Mouse (Mus musculus) midbrain, embryonic 14.5 days (tissue): ENCODE measurements at regions not wholly inside any gene's neighbourhood (a gene's known extent, or its start where the extent isn't known, plus 50 kb on each side); places are given as distances from the start of the nearest gene placed in this dataset.

Experiments
- ATAC-seq: fragments of 200-750 bp; cut with Nextera tagmentation; 2 replicates; pipeline ENCODE4 v1.8.0; 2017; ENCODE audit warnings: moderate number of reproducible peaks, moderate library complexity; ENCODE audit not compliant: low FRiP score, low TSS enrichment
- DNase-seq: peaks from one replicate; pipeline ENCODE4 v3.0.0-alpha.2; 2015
- H3K27ac ChIP-seq: fragments of 300-500 bp; sonication (generic); replicated peaks from 2 replicates; pipeline ENCODE4 v1.5.1; 2014; ENCODE audit warnings: mild to moderate bottlenecking, low read depth, low read length, moderate library complexity
- H3K27me3 ChIP-seq: fragments of 300-500 bp; sonication (generic); 2 replicates; pipeline ENCODE4 v1.6.1; 2014; ENCODE audit warnings: low read length, control low read depth, mixed read lengths; ENCODE audit not compliant: control insufficient read depth, insufficient read depth
- H3K36me3 ChIP-seq: fragments of 300-500 bp; sonication (generic); 2 replicates; pipeline ENCODE4 v1.6.1; 2014; ENCODE audit warnings: low read length, control low read depth; ENCODE audit not compliant: control insufficient read depth, insufficient read depth
- H3K4me1 ChIP-seq: fragments of 300-500 bp; sonication (generic); 2 replicates; pipeline ENCODE4 v1.6.1; 2014; ENCODE audit warnings: mild to moderate bottlenecking, antibody characterized with exemption, low read length, control low read depth; ENCODE audit not compliant: control insufficient read depth, insufficient read depth
- H3K4me2 ChIP-seq: fragments of 300-500 bp; sonication (generic); 2 replicates; pipeline ENCODE4 v1.6.1; 2014; ENCODE audit warnings: mild to moderate bottlenecking, low read length, moderate library complexity
- H3K4me3 ChIP-seq: fragments of 300-500 bp; sonication (generic); replicated peaks from 2 replicates; pipeline ENCODE4 v1.5.1; 2014; ENCODE audit warnings: low read depth, low read length
- H3K9ac ChIP-seq: fragments of 300-500 bp; sonication (generic); replicated peaks from 2 replicates; pipeline ENCODE4 v1.6.1; 2014; ENCODE audit warnings: mild to moderate bottlenecking, low read length, moderate library complexity
- H3K9me3 ChIP-seq: fragments of 300-500 bp; sonication (generic); 2 replicates; pipeline ENCODE4 v1.6.1; 2016; ENCODE audit warnings: low read length, control low read depth, mixed read lengths; ENCODE audit not compliant: control insufficient read depth
- WGBS: fragments of 180-500 bp; shearing (Covaris S2); extraction: QIAGEN DNeasy Blood & Tissue Kit; methylation state at CpG from one replicate; pipeline ENCODE4 v1.1.7; 2014; 5-methylcytosine and 5-hydroxymethylcytosine counted together

DNA sequence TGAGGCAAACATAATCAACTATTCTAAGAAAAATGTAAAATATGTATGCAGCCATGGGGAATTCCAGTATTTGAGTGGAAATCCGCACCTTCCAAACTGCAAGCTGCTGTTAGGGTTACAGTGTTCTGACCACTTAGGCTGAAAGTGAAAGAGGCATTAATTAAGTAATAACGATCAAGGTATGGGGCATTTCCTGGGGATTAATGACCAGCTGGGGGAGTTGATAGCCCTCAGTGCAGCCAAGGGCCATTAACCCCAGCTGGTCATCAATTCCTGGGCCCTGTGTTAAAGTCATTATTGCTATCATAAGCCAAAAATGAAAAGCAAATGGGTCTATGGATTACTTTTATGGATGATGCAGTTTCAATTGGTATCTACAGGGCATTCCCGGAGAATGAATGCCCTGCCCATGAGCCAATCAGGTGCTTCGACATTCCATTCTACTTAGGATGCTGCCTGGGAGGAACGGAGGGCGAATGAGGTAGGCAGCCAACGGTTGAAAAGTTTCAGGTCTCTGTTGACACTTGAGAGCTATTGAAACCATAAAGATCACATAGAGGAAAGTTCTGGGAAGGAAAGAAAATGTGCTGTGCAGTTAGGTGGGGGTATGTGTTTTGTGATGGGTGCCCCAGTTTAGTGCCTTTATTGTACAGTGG, 257.2 kb upstream of the Dph6 start:
- Histone ChIP-seq H3K9me3 (no peaks in the 10 kb centered on the region), H3K4me2 (no peak overlapping the region), H3K4me1 (no peaks in the 10 kb centered on the region), H3K9ac (no peak overlapping the region), H3K27me3 (no peaks in the 10 kb centered on the region), H3K36me3 (no peaks in the 10 kb centered on the region), H3K4me3 (no peak overlapping the region), H3K27ac (no peak overlapping the region)
- DNase-seq (peak; percentile 27), ATAC-seq (no peak; the same call in 1 of the 2 replicates)
- 65% methylated on average over 7 of the region's 7 CpGs for WGBS

DNA sequence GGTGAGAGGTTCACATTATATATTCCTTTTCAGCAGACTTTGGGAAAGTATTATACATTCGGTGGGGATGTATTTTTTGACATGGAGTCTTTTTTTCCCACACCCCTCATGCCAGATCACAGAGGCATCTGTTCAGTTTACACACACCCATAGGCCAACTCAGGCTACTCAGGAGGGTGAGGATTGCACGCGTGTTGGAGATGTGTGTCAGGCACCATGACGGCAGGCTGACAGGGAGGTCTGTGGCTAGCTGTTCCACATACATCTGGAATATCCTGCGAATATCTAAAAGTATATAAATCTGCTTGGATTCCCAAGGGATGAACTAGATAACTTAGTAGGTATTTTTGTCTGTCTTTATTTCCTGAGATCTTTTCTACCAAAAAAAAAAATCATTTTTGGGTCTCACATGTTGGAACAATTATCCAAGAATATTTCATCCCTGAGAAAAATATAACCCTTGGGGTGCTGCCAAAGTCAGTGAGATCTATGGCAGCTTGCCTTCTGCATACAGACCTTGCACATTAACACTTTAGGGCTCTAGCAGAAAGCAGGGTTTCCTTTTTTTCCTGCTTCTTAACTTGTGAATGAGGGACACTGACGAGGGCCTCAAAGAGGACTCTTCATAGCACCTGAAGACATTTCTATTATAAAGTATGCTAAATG, 260.4 kb upstream of the Dph6 start:
- H3K4me2 ChIP-seq = no peak overlapping the region
- ATAC-seq = no peak
- H3K36me3 ChIP-seq = no peaks in the 10 kb centered on the region
- H3K27me3 ChIP-seq = no peaks in the 10 kb centered on the region
- no peak overlapping the region for H3K9ac ChIP-seq
- 90% methylated on average over 6 of the region's 6 CpGs for WGBS
- DNase-seq = no peak
- H3K4me1 ChIP-seq = no peaks in the 10 kb centered on the region
- no peak overlapping the region for H3K4me3 ChIP-seq
- no peaks in the 10 kb centered on the region for H3K9me3 ChIP-seq
- H3K27ac ChIP-seq = no peak overlapping the region

DNA sequence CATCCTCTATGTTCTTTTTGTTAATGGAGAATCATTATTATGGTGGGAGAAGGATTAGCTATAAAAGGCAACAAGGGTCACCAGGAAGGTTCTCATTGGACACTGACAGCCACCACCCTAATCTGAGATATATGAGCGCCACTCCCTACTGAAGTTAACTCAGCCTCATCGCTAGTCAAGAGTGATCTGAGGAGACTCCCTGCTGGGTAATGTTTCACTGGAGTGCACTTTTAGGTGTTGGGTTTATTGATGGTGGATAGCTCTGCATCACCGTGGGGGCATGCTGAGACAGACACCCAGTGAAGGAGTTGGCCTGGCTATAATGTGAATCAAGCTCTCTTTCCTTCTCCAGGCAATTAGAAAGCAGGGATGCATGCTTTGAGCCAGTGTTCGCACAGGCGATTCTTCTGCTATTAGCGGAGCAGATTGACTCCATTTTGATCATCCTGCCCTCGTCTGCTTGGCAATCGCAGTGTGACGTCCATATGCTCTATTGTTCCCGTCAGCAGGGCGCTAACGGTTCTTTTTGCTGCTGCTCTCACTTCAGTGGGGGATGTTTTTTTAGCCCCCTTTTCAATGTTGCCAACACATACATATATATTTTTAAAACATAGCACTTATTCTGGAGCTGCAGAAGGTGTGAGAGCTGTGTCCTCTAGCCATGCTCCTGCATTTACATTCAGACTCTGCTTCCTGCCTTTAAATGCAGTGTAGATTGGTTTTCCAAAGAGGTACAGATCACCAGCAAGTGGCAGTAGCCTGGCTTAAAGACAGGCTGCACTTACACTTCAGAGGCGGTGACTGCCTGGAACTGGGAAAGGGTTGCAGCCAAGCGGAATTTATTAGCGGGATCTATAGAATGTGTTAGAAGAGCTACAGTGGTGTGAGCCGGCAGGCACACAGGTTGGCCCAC, 263.9 kb upstream of the Dph6 start:
- no peaks in the 10 kb centered on the region for H3K36me3 ChIP-seq
- H3K4me1 ChIP-seq = no peaks in the 10 kb centered on the region
- DNase-seq (no peak), ATAC-seq (no peak)
- H3K9ac ChIP-seq = no peak overlapping the region
- H3K4me2 ChIP-seq = no peak overlapping the region
- H3K27me3 ChIP-seq = no peaks in the 10 kb centered on the region
- H3K4me3 ChIP-seq = no peak overlapping the region
- H3K27ac ChIP-seq = no peak overlapping the region
- 88% methylated on average over 16 of the region's 16 CpGs for WGBS
- H3K9me3 ChIP-seq = no peaks in the 10 kb centered on the region

DNA sequence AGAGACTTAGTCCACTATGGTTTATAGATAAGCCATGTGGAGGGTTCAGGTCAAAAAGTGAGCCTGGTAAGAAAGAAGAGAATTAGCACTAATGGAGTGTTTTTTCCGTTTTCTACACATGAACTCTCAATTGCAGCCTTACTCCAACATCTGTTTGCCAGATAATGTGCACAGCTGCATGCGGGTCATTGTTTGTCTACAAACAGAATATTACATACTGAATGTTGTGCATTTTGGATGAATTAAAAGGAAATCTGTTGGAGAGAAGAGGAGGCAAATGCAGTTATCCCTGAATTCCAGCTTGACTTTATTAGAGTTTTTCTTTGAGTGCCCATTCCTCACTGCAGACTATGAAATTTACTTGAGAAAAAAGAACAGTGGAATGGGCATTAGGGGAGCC, 269.1 kb upstream of the Dph6 start:
- Histone ChIP-seq H3K27me3 (no peaks in the 10 kb centered on the region), H3K36me3 (no peaks in the 10 kb centered on the region), H3K4me3 (no peak overlapping the region), H3K9ac (no peak overlapping the region), H3K4me1 (no peaks in the 10 kb centered on the region), H3K4me2 (no peak overlapping the region), H3K9me3 (no peaks in the 10 kb centered on the region), H3K27ac (no peak overlapping the region)
- no peak for ATAC-seq
- 81% methylated on average over 2 of the region's 2 CpGs for WGBS
- DNase-seq = no peak

DNA sequence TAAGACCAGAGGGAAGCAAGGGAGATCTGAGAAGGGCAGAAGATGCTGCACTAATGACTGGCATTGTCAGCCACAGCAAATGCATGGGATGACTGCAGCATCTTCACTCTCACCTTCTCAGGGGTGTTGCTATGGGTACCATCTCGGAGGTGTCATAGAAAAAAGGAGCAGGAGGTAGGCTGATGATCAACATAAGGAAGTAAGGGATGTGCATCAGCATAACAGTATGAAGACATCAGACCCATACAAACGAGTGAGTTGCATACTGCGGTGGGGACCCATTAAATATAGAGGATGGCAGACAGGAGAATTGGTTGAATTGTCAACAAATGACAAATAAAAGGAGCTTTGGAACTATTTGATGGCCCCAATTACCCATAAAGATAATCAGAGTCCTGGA, 280.7 kb upstream of the Dph6 start:
- Histone ChIP-seq H3K9me3 (no peaks in the 10 kb centered on the region), H3K4me2 (no peak overlapping the region), H3K36me3 (no peaks in the 10 kb centered on the region), H3K4me1 (no peaks in the 10 kb centered on the region), H3K9ac (no peak overlapping the region), H3K27ac (no peak overlapping the region), H3K4me3 (no peak overlapping the region), H3K27me3 (no peaks in the 10 kb centered on the region)
- WGBS = 76% methylated on average over 3 of the region's 3 CpGs
- ATAC-seq (no peak), DNase-seq (no peak)

DNA sequence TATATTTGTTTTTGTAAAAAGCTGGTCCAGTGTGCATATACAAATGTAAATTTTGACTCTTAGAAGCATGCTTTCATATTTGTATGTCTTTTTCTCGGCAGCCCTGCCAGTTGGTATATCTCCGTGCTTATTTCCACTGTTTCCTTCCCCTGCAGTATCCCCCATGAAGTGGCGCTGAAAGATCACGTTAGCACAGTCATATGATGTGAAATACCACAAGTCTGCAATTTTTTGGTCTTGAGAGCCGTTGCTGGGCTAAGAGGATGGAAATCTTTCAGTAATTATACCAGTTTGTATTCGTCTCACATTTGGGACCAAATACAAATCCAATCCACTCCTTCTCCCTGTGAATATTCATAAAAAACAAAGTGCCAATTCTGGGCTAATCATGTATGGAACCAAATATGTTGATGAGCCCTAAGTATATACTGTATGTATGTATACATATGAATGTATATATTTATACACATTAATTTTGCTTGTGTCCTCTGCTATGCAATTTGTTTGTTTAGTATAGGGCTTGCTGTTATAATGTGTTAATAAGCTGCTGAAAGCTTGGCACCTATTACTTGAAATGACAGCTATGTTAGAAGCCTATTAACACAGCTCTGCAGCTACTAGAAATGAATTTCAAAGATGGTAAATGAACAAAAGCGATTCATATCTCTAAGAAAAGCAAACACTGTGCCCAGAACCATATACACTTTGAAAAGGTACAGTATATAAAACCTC, 283.8 kb upstream of the Dph6 start:
- WGBS = 65% methylated on average over 7 of the region's 7 CpGs
- Histone ChIP-seq H3K4me1 (no peaks in the 10 kb centered on the region), H3K9ac (no peak overlapping the region), H3K27me3 (no peaks in the 10 kb centered on the region), H3K4me3 (no peak overlapping the region), H3K4me2 (no peak overlapping the region), H3K9me3 (no peaks in the 10 kb centered on the region), H3K27ac (no peak overlapping the region), H3K36me3 (no peaks in the 10 kb centered on the region)
- DNase-seq = peak; percentile 41
- no peak for ATAC-seq

DNA sequence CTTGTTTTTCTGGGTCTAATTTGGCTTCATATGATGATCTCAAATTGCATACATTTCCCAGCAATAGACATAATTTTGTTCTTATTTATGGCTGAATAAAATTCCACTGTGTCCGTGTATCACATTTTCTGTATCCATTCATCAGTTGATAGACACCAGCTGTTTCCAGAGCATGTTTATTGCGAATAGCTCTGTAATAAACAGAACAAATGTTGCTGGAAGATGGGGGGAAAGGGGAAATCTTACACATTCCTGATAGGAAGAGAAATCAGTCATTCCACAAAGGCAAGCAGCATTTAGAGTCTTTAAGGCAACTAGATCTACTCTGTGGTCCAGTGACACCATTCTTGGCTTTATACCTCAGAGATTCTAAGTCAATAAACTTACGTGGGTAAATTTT, 311.3 kb upstream of the Dph6 start:
- WGBS = 86% methylated on average over 3 of the region's 3 CpGs
- H3K4me3 ChIP-seq = no peak overlapping the region
- H3K27ac ChIP-seq = no peak overlapping the region
- H3K4me1 ChIP-seq = no peaks in the 10 kb centered on the region
- H3K4me2 ChIP-seq = no peak overlapping the region
- ATAC-seq = no peak
- H3K27me3 ChIP-seq = no peaks in the 10 kb centered on the region
- no peak for DNase-seq
- H3K9ac ChIP-seq = no peak overlapping the region
- no peaks in the 10 kb centered on the region for H3K36me3 ChIP-seq
- H3K9me3 ChIP-seq = no peaks in the 10 kb centered on the region

DNA sequence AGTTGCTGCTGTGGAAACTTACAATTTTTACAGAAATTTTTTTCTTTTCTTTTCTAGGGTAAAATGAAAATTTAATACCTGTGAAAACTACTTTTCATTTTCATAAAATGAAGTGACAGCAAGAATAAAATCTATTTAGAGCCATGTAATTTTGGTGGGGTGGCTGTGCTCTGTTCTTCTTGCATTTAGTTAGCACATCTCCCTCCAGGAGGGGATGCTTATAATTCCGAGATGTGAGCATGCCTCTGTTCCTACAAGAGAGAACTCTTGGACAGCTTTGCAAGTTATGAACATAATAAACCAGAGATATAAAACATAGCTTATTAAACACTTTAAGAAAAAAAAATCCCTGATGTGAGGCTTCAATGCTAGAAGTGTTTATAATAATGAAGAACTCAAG, 313.9 kb upstream of the Dph6 start:
- H3K4me2 ChIP-seq = no peak overlapping the region
- no peak for ATAC-seq
- H3K4me3 ChIP-seq = no peak overlapping the region
- H3K36me3 ChIP-seq = no peaks in the 10 kb centered on the region
- H3K9me3 ChIP-seq = no peaks in the 10 kb centered on the region
- DNase-seq = peak; percentile 12
- no peak overlapping the region for H3K9ac ChIP-seq
- H3K27me3 ChIP-seq = no peaks in the 10 kb centered on the region
- no peaks in the 10 kb centered on the region for H3K4me1 ChIP-seq
- WGBS = 38% methylated on average over 1 of the region's 1 CpGs
- H3K27ac ChIP-seq = no peak overlapping the region
